Mouse (Mus musculus): ENCODE data around the gene Hnrnpr.

DNA sequence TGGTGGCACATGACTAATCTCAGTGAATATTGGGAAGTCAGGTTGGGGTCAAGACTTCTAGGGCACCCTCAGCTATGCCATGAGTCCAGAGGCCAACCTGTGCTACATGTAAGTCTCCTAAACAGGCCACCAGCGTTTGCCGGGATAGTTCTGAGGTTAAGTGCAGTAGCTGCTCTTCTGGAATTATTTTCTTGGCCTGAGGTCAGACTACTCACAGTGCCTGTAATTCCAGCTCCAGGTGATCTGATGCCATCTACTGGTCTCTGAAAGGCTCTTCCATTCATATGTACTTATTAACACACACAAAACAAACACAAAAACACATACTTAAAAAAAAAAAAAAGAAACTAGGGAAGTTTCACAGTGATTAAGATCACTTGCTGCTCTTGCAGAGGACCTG, 13.5 kb downstream of the Hnrnpr start:
- TF ChIP-seq ZNF384 (IDR thresholded peaks at IDR 0.05; ENCODE audit: low read depth, low read length): no peak
- TF ChIP-seq CHD2 (IDR thresholded peaks at IDR 0.05; ENCODE audit: low read depth, low read length): no peak
- TF ChIP-seq HCFC1 (IDR thresholded peaks at IDR 0.05; ENCODE audit: borderline replicate concordance, insufficient read depth, low read length): no peak
- TF ChIP-seq ZC3H11A (IDR thresholded peaks at IDR 0.05; ENCODE audit: borderline replicate concordance, low read depth, low read length): no peak
- TF ChIP-seq MAFK (IDR thresholded peaks at IDR 0.05; ENCODE audit: insufficient read depth, low read depth, low read length): no peak
